Mouse (Mus musculus) myocyte (in vitro differentiated cells): Measurements from ENCODE around the gene Tmem156. TPM values are rescaled to one million over a fixed set of nuclear protein-coding genes. Genes with fewer than 3 reads are reported as not detected.

Experiments used
- H3K27me3 ChIP-seq: one replicate; pipeline ENCODE4 v1.6.1; 2011; ENCODE audit not compliant: control insufficient read depth, insufficient read depth, insufficient read length
- H3K36me3 ChIP-seq: one replicate; pipeline ENCODE4 v1.6.1; 2011; ENCODE audit not compliant: control insufficient read depth, insufficient read depth
- H3K4me2 ChIP-seq: one replicate; pipeline ENCODE4 v1.6.1; 2011; ENCODE audit warnings: low read depth, control low read depth
- H3K4me3 ChIP-seq: one replicate; pipeline ENCODE4 v1.5.1; 2011; ENCODE audit warnings: mild to moderate bottlenecking, control low read depth, moderate library complexity
- H3K79me2 ChIP-seq: one replicate; pipeline ENCODE4 v1.6.1; 2011; ENCODE audit not compliant: control insufficient read depth, insufficient read depth
- H3ac ChIP-seq: one replicate; pipeline ENCODE4 v1.6.1; 2011; ENCODE audit not compliant: control insufficient read depth, insufficient read length
- CEBPB ChIP-seq: IDR thresholded peaks from 2 replicates; pipeline ENCODE4 v1.6.1; 2011; ENCODE audit warnings: mild to moderate bottlenecking, moderate library complexity; ENCODE audit not compliant: poor library complexity, insufficient read depth, severe bottlenecking
- E2F4 ChIP-seq: IDR thresholded peaks from one replicate; pipeline ENCODE4 v1.6.1; 2011; ENCODE audit warnings: mild to moderate bottlenecking, control low read depth, moderate library complexity; ENCODE audit not compliant: insufficient read depth
- MAX ChIP-seq: IDR thresholded peaks from one replicate; pipeline ENCODE4 v1.6.1; 2011; ENCODE audit warnings: low read depth, mild to moderate bottlenecking, control low read depth
- MYOD1 ChIP-seq, 3 experiments: IDR thresholded peaks; one replicate each; pipeline ENCODE4 v1.6.1; 2011; ENCODE audit warnings: control low read depth in 2 of 3, low read depth in 2 of 3, mild to moderate bottlenecking in 2 of 3, moderate library complexity in 1 of 3; ENCODE audit not compliant: insufficient read length in 2 of 3, control insufficient read depth in 1 of 3
- MYOG ChIP-seq, 3 experiments: IDR thresholded peaks; one replicate each; pipeline ENCODE4 v1.6.1; 2011; ENCODE audit warnings: control low read depth in 2 of 3, low read depth in 2 of 3, mild to moderate bottlenecking in 2 of 3; ENCODE audit not compliant: insufficient read length in 2 of 3, control insufficient read depth in 1 of 3, insufficient read depth in 1 of 3
- POLR2A ChIP-seq: IDR thresholded peaks from one replicate; pipeline ENCODE4 v1.6.1; 2011; ENCODE audit warnings: low read depth, mild to moderate bottlenecking, control low read depth, moderate library complexity; ENCODE audit not compliant: insufficient read length
- POLR2AphosphoS2 ChIP-seq: IDR thresholded peaks from one replicate; pipeline ENCODE4 v1.6.1; 2011; ENCODE audit warnings: low read depth, control low read depth; ENCODE audit not compliant: insufficient read length
- REST ChIP-seq: IDR thresholded peaks from one replicate; pipeline ENCODE4 v1.6.1; 2011; ENCODE audit warnings: mild to moderate bottlenecking, control low read depth, moderate library complexity; ENCODE audit not compliant: insufficient read depth, insufficient read length
- SRF ChIP-seq: IDR thresholded peaks from one replicate; pipeline ENCODE4 v1.6.1; 2011; ENCODE audit warnings: low read depth; ENCODE audit not compliant: control insufficient read depth, insufficient read length
- TCF12 ChIP-seq: IDR thresholded peaks from one replicate; pipeline ENCODE4 v1.6.1; 2011; ENCODE audit warnings: mild to moderate bottlenecking, control low read depth; ENCODE audit not compliant: poor library complexity, insufficient read depth, severe bottlenecking
- TCF3 ChIP-seq: IDR thresholded peaks from one replicate; pipeline ENCODE4 v1.6.1; 2011; ENCODE audit warnings: low read depth, control low read depth; ENCODE audit not compliant: insufficient read length
- USF1 ChIP-seq: IDR thresholded peaks from one replicate; pipeline ENCODE4 v1.6.1; 2011; ENCODE audit warnings: low read depth, mild to moderate bottlenecking, control low read depth, moderate library complexity
- polyA plus RNA-seq: library from polyadenylated mRNA; unstranded; fragments of >200 nt; fragmentation: generic; extraction: Trizol; gene quantifications from one replicate; pipeline ENCODE4 v1.2.1, GENCODE M21; 2012; ENCODE audit warnings: missing spikeins

The Tmem156 gene
- polyA plus RNA-seq, 1 experiment, result 0.61 TPM

DNA sequence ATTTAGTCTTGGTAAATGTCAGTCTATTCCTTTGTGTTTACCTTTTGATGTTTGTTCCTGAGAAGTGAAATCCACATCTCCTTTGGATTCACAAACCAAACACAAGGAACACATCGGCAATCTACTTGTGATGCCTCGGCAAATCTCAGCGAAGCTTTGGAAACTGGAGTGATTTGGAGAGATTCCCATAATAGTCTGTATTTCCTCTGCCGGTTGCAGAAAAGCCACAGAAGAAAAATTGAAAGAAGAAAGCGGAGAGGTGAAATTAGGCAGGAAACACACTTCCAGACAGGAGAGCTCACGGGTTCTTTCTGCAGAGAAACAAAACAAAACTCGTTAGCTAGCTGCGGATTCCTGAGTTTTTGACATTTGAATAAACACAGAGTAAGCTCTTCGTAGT is 12.1 kb downstream of the Tmem156 start:
- H3ac ChIP-seq, result no peak overlapping the region
- no peak overlapping the region for H3K4me3 ChIP-seq
- no peak overlapping the region for H3K4me2 ChIP-seq
- H3K27me3 ChIP-seq, result no peaks in the 10 kb centered on the region
- TF ChIP-seq CEBPB (no peak), SRF (no peak), E2F4 (no peak), TCF3 (no peak), TCF12 (no peak), USF1 (no peak), POLR2A (no peak), POLR2AphosphoS2 (no peak), MYOG (IDR thresholded peaks at IDR 0.05; ENCODE audit: control insufficient read depth in 1 of 3, insufficient read depth in 1 of 3, insufficient read length in 2 of 3, low read depth in 2 of 3) (no peak), MYOD1 (IDR thresholded peaks at IDR 0.05; ENCODE audit: control insufficient read depth in 1 of 3, insufficient read length in 2 of 3, low read depth in 2 of 3) (no peak), REST (no peak), MAX (no peak)
- no peaks in the 10 kb centered on the region for H3K79me2 ChIP-seq
- no peaks in the 10 kb centered on the region for H3K36me3 ChIP-seq

DNA sequence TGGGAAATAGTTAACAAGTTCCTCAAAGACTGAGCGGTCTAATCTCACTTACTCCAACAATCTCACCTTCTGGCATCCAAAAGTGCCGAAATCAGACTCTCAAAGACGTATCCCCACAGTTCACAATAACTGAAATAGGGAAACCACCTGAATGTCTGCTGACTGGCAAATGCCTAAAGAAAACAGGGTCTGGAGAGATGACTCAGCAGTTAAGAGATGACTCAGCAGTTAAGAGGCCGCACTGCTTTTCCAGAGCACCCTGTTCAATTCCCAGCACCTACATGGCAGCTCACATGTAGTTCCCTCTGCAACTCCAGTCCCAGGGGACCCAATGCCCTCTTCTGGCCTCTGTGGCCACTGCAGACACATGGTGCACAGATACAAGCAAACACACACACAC is 13.9 kb downstream of the Tmem156 start:
- Histone ChIP-seq H3ac (no peak overlapping the region), H3K79me2 (no peaks in the 10 kb centered on the region), H3K4me2 (no peak overlapping the region), H3K36me3 (no peaks in the 10 kb centered on the region), H3K27me3 (no peaks in the 10 kb centered on the region), H3K4me3 (no peak overlapping the region)
- TF ChIP-seq E2F4, result no peak
- no peak for TF ChIP-seq MYOG (IDR thresholded peaks at IDR 0.05; ENCODE audit: control insufficient read depth in 1 of 3, insufficient read depth in 1 of 3, insufficient read length in 2 of 3, low read depth in 2 of 3)
- TF ChIP-seq TCF3, result no peak
- no peak for TF ChIP-seq CEBPB
- no peak for TF ChIP-seq MYOD1 (IDR thresholded peaks at IDR 0.05; ENCODE audit: control insufficient read depth in 1 of 3, insufficient read length in 2 of 3, low read depth in 2 of 3)
- TF ChIP-seq REST, result no peak

DNA sequence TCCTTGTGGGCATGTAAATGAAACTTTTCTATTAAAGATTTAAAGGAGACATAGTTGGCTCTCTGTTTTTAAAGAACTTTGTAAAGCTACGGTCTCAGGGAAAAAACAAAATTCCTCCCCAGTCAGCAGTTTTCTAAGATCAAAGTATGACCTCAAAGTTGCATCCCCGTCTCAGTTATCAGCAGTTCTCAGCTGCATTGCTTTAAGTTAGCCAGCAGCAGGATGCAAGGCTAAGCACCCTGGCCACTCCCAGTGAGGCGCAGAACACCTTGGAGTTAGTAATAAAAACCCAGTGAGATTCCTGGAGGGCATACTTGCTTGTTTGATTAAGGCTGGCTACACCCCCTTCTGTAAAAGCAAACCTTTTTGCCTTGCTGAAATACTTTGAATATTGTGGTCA is 15.2 kb downstream of the Tmem156 start:
- Histone ChIP-seq H3K79me2 (no peaks in the 10 kb centered on the region), H3ac (no peak overlapping the region), H3K4me3 (no peak overlapping the region), H3K27me3 (no peaks in the 10 kb centered on the region), H3K36me3 (no peaks in the 10 kb centered on the region), H3K4me2 (no peak overlapping the region)
- TF ChIP-seq E2F4, result no peak
- TF ChIP-seq REST, result no peak
- TF ChIP-seq MYOG (IDR thresholded peaks at IDR 0.05; ENCODE audit: control insufficient read depth in 1 of 3, insufficient read depth in 1 of 3, insufficient read length in 2 of 3, low read depth in 2 of 3), result no peak
- TF ChIP-seq MAX, result no peak
- TF ChIP-seq POLR2AphosphoS2, result no peak
- no peak for TF ChIP-seq POLR2A
- TF ChIP-seq MYOD1 (IDR thresholded peaks at IDR 0.05; ENCODE audit: control insufficient read depth in 1 of 3, insufficient read length in 2 of 3, low read depth in 2 of 3), result no peak
- no peak for TF ChIP-seq CEBPB
- TF ChIP-seq SRF, result no peak
- no peak for TF ChIP-seq USF1
- no peak for TF ChIP-seq TCF12
- no peak for TF ChIP-seq TCF3

DNA sequence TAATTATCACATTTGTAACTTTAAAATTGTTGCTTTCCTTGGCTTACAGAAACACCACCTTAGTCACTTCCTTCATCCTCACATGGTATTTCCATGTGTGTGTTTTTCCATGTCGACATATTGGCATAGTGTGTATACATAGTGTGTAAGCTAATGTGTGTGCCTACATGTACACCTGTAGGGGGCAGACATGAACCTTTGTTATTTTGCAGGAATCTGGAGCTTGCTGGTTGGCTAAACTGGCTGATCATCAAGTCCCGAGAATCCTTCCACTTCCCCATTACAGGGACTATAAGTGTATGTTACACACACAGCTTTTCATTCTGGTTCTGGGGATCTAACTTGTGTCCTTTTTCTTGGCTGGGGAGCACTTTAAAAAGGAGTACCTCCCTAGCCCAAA is 15.8 kb downstream of the Tmem156 start:
- Histone ChIP-seq H3ac (no peak overlapping the region), H3K79me2 (no peaks in the 10 kb centered on the region), H3K4me3 (no peak overlapping the region), H3K27me3 (no peaks in the 10 kb centered on the region), H3K36me3 (no peaks in the 10 kb centered on the region), H3K4me2 (no peak overlapping the region)
- TF ChIP-seq TCF12 (no peak), TCF3 (no peak), POLR2A (no peak), MYOD1 (IDR thresholded peaks at IDR 0.05; ENCODE audit: control insufficient read depth in 1 of 3, insufficient read length in 2 of 3, low read depth in 2 of 3) (no peak), POLR2AphosphoS2 (no peak), MYOG (IDR thresholded peaks at IDR 0.05; ENCODE audit: control insufficient read depth in 1 of 3, insufficient read depth in 1 of 3, insufficient read length in 2 of 3, low read depth in 2 of 3) (no peak), CEBPB (no peak), SRF (no peak), MAX (no peak), E2F4 (no peak), REST (no peak), USF1 (no peak)

DNA sequence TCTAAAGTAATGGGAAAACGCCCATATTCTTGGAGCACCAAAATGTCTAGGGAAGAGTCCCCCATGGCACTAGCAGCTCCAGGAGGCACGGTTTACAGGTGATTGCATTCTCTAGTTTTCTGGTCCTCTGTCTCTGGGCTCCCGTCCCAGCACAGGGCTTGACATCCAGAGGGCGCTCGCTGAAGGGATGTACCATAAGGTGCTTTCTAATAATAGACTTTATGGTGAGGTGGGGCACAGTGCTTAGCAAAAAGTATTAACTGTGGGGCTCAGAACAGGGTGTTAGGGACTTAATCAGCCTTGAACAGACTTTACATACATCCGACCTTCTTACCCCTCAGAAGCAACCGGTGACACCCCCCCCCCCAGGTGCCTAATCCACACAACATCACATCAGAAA is 17.2 kb downstream of the Tmem156 start:
- TF ChIP-seq TCF12 (no peak), USF1 (no peak), MYOG (IDR thresholded peaks at IDR 0.05; ENCODE audit: control insufficient read depth in 1 of 3, insufficient read depth in 1 of 3, insufficient read length in 2 of 3, low read depth in 2 of 3) (no peak), MAX (no peak), E2F4 (no peak), POLR2A (no peak)

More for the DNA sequence above, 17.2 kb downstream of the Tmem156 start:
- no peak overlapping the region for H3K4me3 ChIP-seq
- no peaks in the 10 kb centered on the region for H3K27me3 ChIP-seq
- H3ac ChIP-seq, result no peak overlapping the region
- H3K36me3 ChIP-seq, result no peaks in the 10 kb centered on the region
- no peaks in the 10 kb centered on the region for H3K79me2 ChIP-seq
- no peak overlapping the region for H3K4me2 ChIP-seq
